Mouse (Mus musculus) lung, adult 18-20 months (tissue): ENCODE measurements at regions not wholly inside any gene's neighbourhood (a gene's known extent, or its start where the extent isn't known, plus 50 kb on each side); places are given as distances from the start of the nearest gene placed in this dataset.

ENCODE experiments used
- DNase-seq, 2 experiments: peaks; one replicate each; pipeline ENCODE4 v3.0.0; 2022; ENCODE audit warnings: mixed read lengths in 2 of 2

GRCm38 (mm10) chr8:11909146-11909545 lies 68.9 kb downstream of the Tex29 start:
- no peak for DNase-seq

- peak; percentile 70 to 79 for DNase-seq
These were observed 71.6 kb downstream of the Tex29 start for GRCm38 (mm10) chr8:11911639-11912450.

GRCm38 (mm10) chr8:11912451-11913128 lies 72.3 kb downstream of the Tex29 start:
- DNase-seq: no peak

GRCm38 (mm10) chr8:11913129-11913900 lies 73.0 kb downstream of the Tex29 start:
- DNase-seq: peak in 1 of 2 experiments; percentile 29

GRCm38 (mm10) chr8:11914131-11914530 lies 73.9 kb downstream of the Tex29 start:
- DNase-seq: no peak

- no peak for DNase-seq
These were observed 74.6 kb downstream of the Tex29 start for GRCm38 (mm10) chr8:11914681-11915474.

GRCm38 (mm10) chr8:11915721-11916120 lies 75.4 kb downstream of the Tex29 start:
- no peak for DNase-seq

GRCm38 (mm10) chr8:11919876-11920275 lies 79.6 kb downstream of the Tex29 start:
- no peak for DNase-seq

GRCm38 (mm10) chr8:11923115-11923514 lies 82.8 kb downstream of the Tex29 start:
- DNase-seq: no peak

GRCm38 (mm10) chr8:11924165-11924564 lies 83.9 kb downstream of the Tex29 start:
- peak; percentile 70 to 75 for DNase-seq

- peak; percentile 32 to 45 for DNase-seq
These were observed 102.6 kb downstream of the Tex29 start for GRCm38 (mm10) chr8:11942892-11943332.

GRCm38 (mm10) chr8:11947766-11948165 lies 107.5 kb downstream of the Tex29 start:
- DNase-seq: no peak

- DNase-seq: no peak
These were observed 116.0 kb downstream of the Tex29 start for GRCm38 (mm10) chr8:11956268-11956667.

GRCm38 (mm10) chr8:11957046-11957783 lies 116.9 kb downstream of the Tex29 start:
- peak in 1 of 2 experiments; percentile 38 for DNase-seq

GRCm38 (mm10) chr8:11958176-11958575 lies 117.9 kb downstream of the Tex29 start:
- no peak for DNase-seq

GRCm38 (mm10) chr8:11959466-11959865 lies 119.2 kb downstream of the Tex29 start:
- no peak for DNase-seq

- no peak for DNase-seq
These were observed 123.3 kb downstream of the Tex29 start for GRCm38 (mm10) chr8:11963575-11963974.

GRCm38 (mm10) chr8:11967670-11968069 lies 127.4 kb downstream of the Tex29 start:
- no peak for DNase-seq

- DNase-seq: no peak
These were observed 130.2 kb downstream of the Tex29 start for GRCm38 (mm10) chr8:11970515-11970914.

- DNase-seq: no peak
These were observed 133.2 kb downstream of the Tex29 start for GRCm38 (mm10) chr8:11973436-11973835.

GRCm38 (mm10) chr8:11977121-11977520 lies 136.8 kb downstream of the Tex29 start:
- no peak for DNase-seq

GRCm38 (mm10) chr8:11979056-11979455 lies 138.8 kb downstream of the Tex29 start:
- DNase-seq: no peak
